Mouse (Mus musculus): ENCODE measurements around the gene Capn2. TPM values are rescaled to one million over a fixed set of nuclear protein-coding genes. Genes with fewer than 3 reads are reported as not detected.

Capn2 gene
- 85.5 and 95.1 TPM in 2 replicates for polyA plus RNA-seq (2015; fragmentation: Nextera tagmentation; extraction: Ambion mirVana)

DNA sequence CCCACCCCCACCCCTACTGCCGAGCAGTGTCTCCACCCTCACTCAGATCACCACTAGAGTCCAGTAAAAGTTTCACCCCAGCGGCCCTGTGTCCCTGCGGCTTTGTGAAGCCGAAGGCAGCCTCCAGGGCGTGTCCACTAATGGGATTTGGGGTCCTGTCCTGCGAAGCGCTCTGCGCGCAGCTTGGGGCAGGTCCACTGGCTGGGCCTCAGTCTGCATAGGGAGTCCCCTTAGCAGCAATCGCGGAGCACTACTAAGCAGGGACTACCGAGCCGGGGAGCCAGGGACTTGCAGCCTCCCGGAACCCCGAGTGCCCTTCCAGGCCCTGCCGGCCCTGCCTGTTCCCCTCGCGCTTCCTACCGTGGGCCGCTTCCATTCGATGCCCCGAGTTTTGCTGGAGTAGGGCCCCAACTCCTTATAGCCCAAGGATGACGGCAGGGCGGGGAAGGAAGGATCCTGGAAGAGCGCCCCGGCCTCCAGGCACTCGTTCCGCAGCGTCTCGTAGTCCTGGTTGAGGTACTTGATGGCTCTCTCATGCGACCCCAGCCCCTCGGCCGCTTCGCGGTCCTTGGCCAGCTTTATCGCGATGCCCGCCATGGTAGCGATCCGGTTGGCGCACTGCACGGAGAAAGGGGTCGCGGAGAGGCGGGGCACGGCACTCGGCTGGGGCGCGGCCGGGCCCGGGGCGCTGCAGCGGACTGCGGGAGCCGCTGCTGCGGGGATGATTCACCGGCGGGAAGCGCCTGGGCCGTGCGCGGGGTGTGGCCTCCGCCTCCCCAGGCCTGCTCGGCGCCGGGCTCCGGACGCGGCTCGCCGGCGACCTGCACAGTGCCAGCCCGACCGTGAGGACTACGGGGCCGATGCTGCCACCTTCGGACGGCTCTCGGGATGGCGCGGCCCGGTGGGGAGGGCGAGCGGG lies at the start of gene Capn2:
Gene Capn2 (minus strand): TSS at position 851 of the 919 bp plus-strand sequence.
- Histone ChIP-seq H3K9me3 (no peaks in the 10 kb centered on the region), H3K9ac (peak within 1 kb of the TSS; percentile 95), H3K4me2 (replicated peaks) (peak within 1 kb of the TSS; percentile 86), H3K4me3 (replicated peaks) (peak within 1 kb of the TSS; percentile 82), H3K36me3 (peaks cover under 1% of the 10 kb centered on the region; the same call in 1 of the 2 replicates), H3K4me1 (replicated peaks) (peaks cover 32% of the 10 kb centered on the region), H3K27me3 (replicated peaks) (no peaks in the 10 kb centered on the region), H3K27ac (peak within 1 kb of the TSS; percentile 91)
- under 1% methylated on average over 84 of the region's 84 CpGs for WGBS
- peak; percentile 95 for ATAC-seq

GRCm38 (mm10) chr1:182565351-182565835 lies 48.0 kb upstream of the Capn2 start:
- H3K4me3 ChIP-seq (replicated peaks), result no peak overlapping the region
- 81% methylated on average over 6 of the region's 6 CpGs for WGBS
- H3K4me2 ChIP-seq (replicated peaks), result peak overlapping the region; percentile 18; the same call in 1 of the 2 replicates
- H3K36me3 ChIP-seq, result no peaks in the 10 kb centered on the region
- no peaks in the 10 kb centered on the region for H3K9me3 ChIP-seq
- no peaks in the 10 kb centered on the region for H3K27me3 ChIP-seq (replicated peaks)
- H3K9ac ChIP-seq, result no peak overlapping the region
- ATAC-seq, result no peak
- H3K4me1 ChIP-seq (replicated peaks), result 0 out of 2 replicates have a peak, but pooled peaks cover 11% of the 10 kb centered on the region
- H3K27ac ChIP-seq, result peak overlapping the region; percentile 11; the same call in 1 of the 2 replicates

DNA sequence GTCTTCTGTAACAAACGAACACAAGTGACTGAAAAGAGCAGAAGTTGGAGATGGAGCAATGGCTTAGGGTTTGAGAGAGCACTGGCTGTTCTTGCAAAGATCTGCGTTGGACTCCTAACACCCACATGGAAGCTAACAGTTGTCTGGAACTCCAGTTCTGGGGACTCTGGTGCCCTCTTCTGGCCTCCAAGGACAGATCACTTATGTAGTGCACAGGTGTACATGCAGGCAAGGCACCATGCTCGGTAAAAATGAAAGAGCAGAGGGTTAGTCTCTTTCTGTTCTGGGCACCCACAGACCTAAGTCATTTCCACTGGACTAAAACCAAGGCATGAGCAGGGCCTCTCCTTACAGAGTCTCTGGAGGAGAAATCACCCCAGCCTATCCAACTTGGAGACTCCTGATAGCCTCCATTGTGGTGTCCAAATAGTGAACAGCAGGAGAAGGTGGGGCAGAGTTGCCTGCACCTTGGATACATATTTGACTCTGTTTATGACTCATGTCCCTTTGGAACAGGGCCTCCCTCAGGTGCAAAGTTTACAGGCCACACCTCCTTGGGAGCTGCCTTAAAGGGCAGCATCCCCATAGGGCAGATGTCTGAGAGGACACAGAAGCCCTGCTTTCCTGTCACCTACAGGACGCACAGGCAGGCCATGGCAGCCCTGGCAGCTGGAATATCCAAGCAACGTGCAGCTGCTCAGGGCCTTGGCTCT lies 47.2 kb upstream of the Capn2 start, which contains the start of gene Capn8:
Gene Capn8 (plus strand): TSS at position 600 of the 713 bp plus-strand sequence.
- no peaks in the 10 kb centered on the region for H3K27me3 ChIP-seq (replicated peaks)
- peak within 1 kb of the TSS; percentile 70; the same call in 1 of the 2 replicates for H3K27ac ChIP-seq
- H3K9ac ChIP-seq, result no peak within 1 kb of the TSS
- no peak within 1 kb of the TSS for H3K4me3 ChIP-seq (replicated peaks)
- H3K9me3 ChIP-seq, result no peaks in the 10 kb centered on the region
- peak within 1 kb of the TSS; percentile 18; the same call in 1 of the 2 replicates for H3K4me2 ChIP-seq (replicated peaks)
- H3K36me3 ChIP-seq, result no peaks in the 10 kb centered on the region
- WGBS, result 64% methylated on average over 5 of the region's 5 CpGs
- 0 out of 2 replicates have a peak, but pooled peaks cover 11% of the 10 kb centered on the region for H3K4me1 ChIP-seq (replicated peaks)
- peak; percentile 91 for ATAC-seq

DNA sequence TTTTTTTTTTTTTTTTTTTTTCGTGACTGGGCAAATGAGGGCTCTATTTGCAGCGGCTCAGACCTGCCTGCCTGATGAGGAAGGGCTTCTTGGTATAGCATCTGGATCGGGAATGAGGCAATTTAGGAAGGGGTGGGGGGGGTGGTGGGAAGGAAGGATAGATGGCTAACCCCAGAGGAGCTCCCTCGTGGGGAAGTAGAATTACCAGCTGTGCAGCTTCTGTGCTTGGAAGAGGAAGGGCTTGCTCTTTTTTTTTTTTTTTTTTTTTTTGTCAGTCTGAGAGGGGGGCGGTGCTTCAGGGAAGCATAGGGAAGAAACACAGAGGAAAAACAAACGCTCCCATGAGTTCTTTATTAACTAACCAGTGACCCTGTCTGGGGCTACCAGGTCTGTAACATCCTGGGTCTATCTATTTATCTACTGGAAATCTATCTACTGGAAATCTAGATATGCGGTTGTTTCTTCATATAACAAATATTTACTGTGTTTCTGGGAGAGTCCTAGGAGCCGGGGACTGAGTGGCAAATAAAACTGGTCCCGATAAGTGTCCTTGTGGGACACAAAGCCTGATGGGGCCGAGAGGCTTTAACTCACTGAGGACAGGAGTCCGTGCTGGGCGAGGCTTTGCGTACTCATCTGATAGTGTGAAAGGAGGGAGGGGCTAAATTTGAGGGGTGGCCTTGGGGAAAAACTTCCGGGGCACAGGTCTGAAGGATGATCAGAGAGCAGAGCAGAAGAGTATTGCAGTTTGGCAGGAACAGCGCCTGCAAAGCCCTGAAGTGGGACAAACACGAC lies 45.4 kb upstream of the Capn2 start:
- ATAC-seq, result peak; percentile 55
- Histone ChIP-seq H3K27me3 (replicated peaks) (no peaks in the 10 kb centered on the region), H3K9me3 (no peaks in the 10 kb centered on the region), H3K27ac (peak overlapping the region; percentile 8), H3K9ac (no peak overlapping the region), H3K4me3 (replicated peaks) (no peak overlapping the region), H3K4me2 (replicated peaks) (peak overlapping the region; percentile 46), H3K36me3 (no peaks in the 10 kb centered on the region), H3K4me1 (replicated peaks) (0 out of 2 replicates have a peak, but pooled peaks cover 11% of the 10 kb centered on the region)
- WGBS, result 24% methylated on average over 16 of the region's 16 CpGs

- H3K36me3 ChIP-seq, result no peaks in the 10 kb centered on the region
- peak overlapping the region; percentile 13 for H3K27ac ChIP-seq
- H3K4me3 ChIP-seq (replicated peaks), result no peak overlapping the region
These were observed 44.6 kb upstream of the Capn2 start for GRCm38 (mm10) chr1:182561945-182562514.

DNA sequence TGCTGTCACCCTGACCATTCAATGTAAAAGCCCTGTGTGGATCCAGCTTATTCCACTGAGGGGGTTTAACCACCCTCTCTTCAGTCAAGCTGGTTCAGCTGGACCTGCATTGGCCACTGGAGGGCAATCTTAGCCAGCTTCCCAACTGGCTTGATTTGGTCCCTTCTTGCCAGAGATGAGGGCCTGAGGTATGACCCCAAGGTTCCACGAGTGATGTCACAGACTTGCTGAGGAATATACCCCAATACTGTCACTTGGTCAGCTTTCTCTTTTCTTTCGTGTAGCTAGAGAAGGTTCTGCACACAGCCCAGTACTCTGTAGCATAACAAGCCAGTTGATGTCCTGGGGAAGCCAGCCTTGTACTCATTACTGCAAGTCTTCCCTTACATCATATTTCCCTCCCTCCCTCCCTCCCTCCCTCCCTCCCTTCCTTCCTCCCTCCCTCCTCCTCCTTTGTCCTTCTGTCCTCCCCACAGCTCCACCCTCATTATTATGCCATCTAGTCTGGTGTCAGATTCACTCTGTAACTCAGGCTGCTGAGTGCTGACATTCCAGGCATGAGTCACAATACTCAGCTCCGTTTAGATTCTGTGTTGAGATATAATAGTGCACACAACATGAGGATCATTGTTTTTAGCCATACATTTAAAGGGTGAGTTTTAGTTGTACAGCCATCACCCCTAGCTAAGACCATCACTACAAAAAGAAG lies 43.1 kb upstream of the Capn2 start:
- no peak overlapping the region for H3K4me2 ChIP-seq (replicated peaks)
- 0 out of 2 replicates have a peak, but pooled peaks cover 11% of the 10 kb centered on the region for H3K4me1 ChIP-seq (replicated peaks)
- H3K4me3 ChIP-seq (replicated peaks), result no peak overlapping the region
- H3K9me3 ChIP-seq, result no peaks in the 10 kb centered on the region
- H3K36me3 ChIP-seq, result no peaks in the 10 kb centered on the region
- 17% methylated on average over 3 of the region's 3 CpGs for whole genome bisulfite sequencing
- ATAC-seq, result no peak
- H3K27ac ChIP-seq, result no peak overlapping the region
- H3K9ac ChIP-seq, result no peak overlapping the region
- H3K27me3 ChIP-seq (replicated peaks), result no peaks in the 10 kb centered on the region

More at GRCm38 (mm10) chr1:182561945-182562514, 44.6 kb upstream of the Capn2 start:
- 0 out of 2 replicates have a peak, but pooled peaks cover 11% of the 10 kb centered on the region for H3K4me1 ChIP-seq (replicated peaks)
- H3K9ac ChIP-seq, result no peak overlapping the region
- no peaks in the 10 kb centered on the region for H3K27me3 ChIP-seq (replicated peaks)
- H3K4me2 ChIP-seq (replicated peaks), result peak overlapping the region; percentile 46; the same call in 1 of the 2 replicates
- ATAC-seq, result no peak
- WGBS, result 70% methylated on average over 11 of the region's 11 CpGs
- H3K9me3 ChIP-seq, result no peaks in the 10 kb centered on the region

GRCm38 (mm10) chr1:182559530-182559929 lies 42.1 kb upstream of the Capn2 start:
- Histone ChIP-seq H3K4me2 (replicated peaks) (no peak overlapping the region), H3K9ac (no peak overlapping the region), H3K27me3 (replicated peaks) (no peaks in the 10 kb centered on the region), H3K36me3 (no peaks in the 10 kb centered on the region), H3K4me3 (replicated peaks) (no peak overlapping the region), H3K27ac (no peak overlapping the region), H3K4me1 (replicated peaks) (0 out of 2 replicates have a peak, but pooled peaks cover 11% of the 10 kb centered on the region), H3K9me3 (no peaks in the 10 kb centered on the region)
- no peak for ATAC-seq
- 83% methylated on average over 11 of the region's 11 CpGs for whole genome bisulfite sequencing

DNA sequence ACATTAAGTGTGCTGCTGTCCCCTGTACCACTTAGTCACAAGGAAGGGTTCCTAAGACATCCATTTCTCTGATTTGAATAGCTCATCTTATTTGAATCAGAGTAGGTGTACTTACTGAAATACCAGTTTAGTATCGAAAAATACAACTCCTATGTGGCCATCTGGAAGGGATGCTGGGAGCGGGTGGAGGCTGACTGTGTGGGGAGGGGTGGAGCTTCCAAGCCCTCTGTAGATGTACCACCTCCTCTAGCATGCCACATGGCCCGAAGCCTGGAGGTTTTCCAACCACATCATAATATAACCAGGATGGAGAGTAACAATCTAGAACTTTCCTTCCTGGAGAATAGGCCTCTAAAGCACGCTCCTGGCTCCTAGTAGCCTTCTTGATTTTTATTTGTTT lies 40.9 kb upstream of the Capn2 start:
- Histone ChIP-seq H3K9ac (no peak overlapping the region), H3K4me3 (replicated peaks) (no peak overlapping the region), H3K4me2 (replicated peaks) (no peak overlapping the region), H3K27ac (no peak overlapping the region), H3K9me3 (no peaks in the 10 kb centered on the region), H3K4me1 (replicated peaks) (0 out of 2 replicates have a peak, but pooled peaks cover 8% of the 10 kb centered on the region), H3K27me3 (replicated peaks) (no peaks in the 10 kb centered on the region), H3K36me3 (no peaks in the 10 kb centered on the region)
- ATAC-seq, result no peak
- WGBS, result 79% methylated on average over 4 of the region's 4 CpGs

GRCm38 (mm10) chr1:182553649-182554375 lies 36.4 kb upstream of the Capn2 start:
- no peaks in the 10 kb centered on the region for H3K4me1 ChIP-seq (replicated peaks)
- no peaks in the 10 kb centered on the region for H3K27me3 ChIP-seq (replicated peaks)
- no peak overlapping the region for H3K4me3 ChIP-seq (replicated peaks)
- H3K9me3 ChIP-seq, result no peaks in the 10 kb centered on the region
- ATAC-seq, result no peak
- no peaks in the 10 kb centered on the region for H3K36me3 ChIP-seq
- WGBS, result 58% methylated on average over 12 of the region's 12 CpGs
- no peak overlapping the region for H3K27ac ChIP-seq
- no peak overlapping the region for H3K9ac ChIP-seq
- no peak overlapping the region for H3K4me2 ChIP-seq (replicated peaks)

GRCm38 (mm10) chr1:182550761-182551160 lies 33.4 kb upstream of the Capn2 start:
- Histone ChIP-seq H3K4me3 (replicated peaks) (no peak overlapping the region), H3K27ac (no peak overlapping the region), H3K27me3 (replicated peaks) (no peaks in the 10 kb centered on the region), H3K4me2 (replicated peaks) (no peak overlapping the region), H3K9me3 (no peaks in the 10 kb centered on the region), H3K4me1 (replicated peaks) (no peaks in the 10 kb centered on the region), H3K36me3 (no peaks in the 10 kb centered on the region), H3K9ac (no peak overlapping the region)
- ATAC-seq, result no peak
- 66% methylated on average over 8 of the region's 8 CpGs for WGBS
